Mouse (Mus musculus) MN1 (cell line): ENCODE results near the gene 1700020A23Rik.

Experiments used
- DNase-seq: peaks from one replicate; pipeline ENCODE4 v3.0.0-alpha.2; 2016; ENCODE audit warnings: low spot score

The 1700020A23Rik gene

GRCm38 (mm10) chr2:130450434-130450796 lies 45.4 kb downstream of the 1700020A23Rik start:
- peak; percentile 67 for DNase-seq

GRCm38 (mm10) chr2:130451086-130451726 lies 46.1 kb downstream of the 1700020A23Rik start:
- no peak for DNase-seq

GRCm38 (mm10) chr2:130451727-130452090 lies 46.6 kb downstream of the 1700020A23Rik start:
- no peak for DNase-seq

GRCm38 (mm10) chr2:130452266-130452665 lies 47.2 kb downstream of the 1700020A23Rik start:
- DNase-seq: no peak

- DNase-seq: no peak
Observed at GRCm38 (mm10) chr2:130453421-130453820, 48.4 kb downstream of the 1700020A23Rik start.

- DNase-seq: no peak
Observed at GRCm38 (mm10) chr2:130454748-130455370, 49.8 kb downstream of the 1700020A23Rik start.
